Mouse (Mus musculus): ENCODE data around the gene Spryd3.

Gene Spryd3

DNA sequence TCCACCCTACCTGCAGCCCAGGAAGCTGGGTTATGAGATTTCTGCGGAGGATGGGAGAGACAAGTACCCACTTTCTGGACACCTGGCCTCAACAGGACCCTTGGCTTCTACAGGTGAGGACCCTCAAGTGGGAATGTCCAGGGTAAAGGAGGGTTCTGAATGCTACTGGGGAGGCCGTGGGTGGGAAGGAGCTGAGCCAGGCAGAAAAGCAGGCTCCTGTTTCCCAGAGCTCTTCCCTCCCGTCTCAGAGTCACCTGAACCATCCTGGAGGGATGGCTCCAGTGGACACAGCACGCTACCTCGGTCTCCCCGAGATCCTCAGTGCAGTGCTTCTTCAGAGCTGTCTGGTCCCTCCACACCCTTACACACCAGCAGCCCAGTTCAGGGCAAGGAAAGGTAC, 23.9 kb downstream of the Spryd3 start:
- no peak for DNase-seq

DNA sequence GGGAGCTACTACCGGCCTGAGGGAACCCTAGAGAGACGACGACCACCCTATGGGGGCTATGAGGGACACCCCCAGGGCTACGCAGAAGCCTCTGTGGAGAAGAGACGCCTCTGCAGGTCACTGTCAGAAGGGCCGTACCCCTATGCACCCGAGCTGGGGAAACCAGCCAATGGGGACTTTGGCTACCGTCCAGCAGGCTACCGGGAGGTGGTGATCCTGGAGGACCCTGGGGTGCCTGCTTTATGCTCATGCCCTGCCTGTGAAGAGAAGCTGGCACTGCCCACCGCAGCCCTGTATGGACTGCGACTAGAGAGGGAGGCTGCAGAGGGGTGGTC, 24.6 kb downstream of the Spryd3 start:
- peak in 1 of 2 experiments; percentile 62 for DNase-seq

DNA sequence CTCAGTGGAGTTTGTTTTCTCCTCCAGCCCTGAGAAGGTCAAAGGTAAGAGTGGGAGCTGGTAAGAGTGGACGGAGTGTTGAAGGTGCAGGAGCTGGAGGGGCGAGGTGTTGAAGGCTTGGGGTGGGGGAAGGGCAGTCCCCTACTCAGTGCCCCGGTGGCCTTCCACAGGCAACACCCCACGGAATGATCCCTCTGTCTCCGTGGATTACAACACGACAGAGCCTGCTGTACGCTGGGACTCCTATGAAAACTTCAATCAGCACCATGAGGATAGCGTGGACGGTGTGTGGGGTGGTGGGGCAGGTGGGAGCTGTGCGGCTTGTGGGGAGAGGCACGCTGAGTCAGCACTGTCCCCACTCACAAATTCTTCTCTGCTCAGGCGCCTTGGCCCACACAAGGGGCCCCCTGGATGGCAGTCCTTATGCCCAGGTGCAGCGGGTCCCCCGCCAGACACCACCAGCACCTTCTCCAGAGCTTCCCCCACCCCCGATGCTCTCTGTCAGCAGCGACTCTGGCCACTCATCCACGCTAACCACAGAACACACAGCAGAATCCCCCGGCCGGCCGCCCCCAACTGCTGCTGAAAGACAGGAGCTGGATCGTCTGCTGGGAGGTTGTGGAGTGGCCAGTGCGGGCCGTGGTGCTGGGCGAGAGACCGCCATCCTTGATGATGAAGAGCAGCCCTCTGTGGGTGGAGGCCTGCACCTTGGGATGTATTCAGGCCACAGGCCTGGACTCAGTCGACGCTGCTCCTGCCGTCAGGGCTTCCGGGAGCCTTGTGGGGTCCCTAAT, 25.1 kb downstream of the Spryd3 start:
- DNase-seq: peak in 1 of 2 experiments; percentile 49

DNA sequence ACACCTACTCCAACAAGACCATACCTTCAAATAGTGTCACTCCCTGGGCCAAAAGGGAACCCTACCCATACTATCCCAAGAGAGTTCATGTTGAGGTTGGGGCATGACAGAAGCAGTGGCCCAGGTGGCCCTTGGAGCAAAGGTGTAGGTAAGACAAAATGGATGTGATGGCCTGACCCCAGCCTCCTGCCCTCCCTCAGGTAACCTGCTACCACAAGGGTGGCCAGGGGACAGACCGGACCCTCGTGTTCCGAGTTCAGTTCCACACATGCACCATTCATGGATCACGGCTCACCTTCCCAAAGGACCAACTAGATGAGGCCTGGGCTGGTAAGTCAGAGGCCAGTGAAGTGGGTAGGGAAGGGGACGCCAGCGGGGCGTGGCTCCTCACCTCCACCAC, 25.8 kb downstream of the Spryd3 start:
- peak in 1 of 2 experiments; percentile 37 for DNase-seq

DNA sequence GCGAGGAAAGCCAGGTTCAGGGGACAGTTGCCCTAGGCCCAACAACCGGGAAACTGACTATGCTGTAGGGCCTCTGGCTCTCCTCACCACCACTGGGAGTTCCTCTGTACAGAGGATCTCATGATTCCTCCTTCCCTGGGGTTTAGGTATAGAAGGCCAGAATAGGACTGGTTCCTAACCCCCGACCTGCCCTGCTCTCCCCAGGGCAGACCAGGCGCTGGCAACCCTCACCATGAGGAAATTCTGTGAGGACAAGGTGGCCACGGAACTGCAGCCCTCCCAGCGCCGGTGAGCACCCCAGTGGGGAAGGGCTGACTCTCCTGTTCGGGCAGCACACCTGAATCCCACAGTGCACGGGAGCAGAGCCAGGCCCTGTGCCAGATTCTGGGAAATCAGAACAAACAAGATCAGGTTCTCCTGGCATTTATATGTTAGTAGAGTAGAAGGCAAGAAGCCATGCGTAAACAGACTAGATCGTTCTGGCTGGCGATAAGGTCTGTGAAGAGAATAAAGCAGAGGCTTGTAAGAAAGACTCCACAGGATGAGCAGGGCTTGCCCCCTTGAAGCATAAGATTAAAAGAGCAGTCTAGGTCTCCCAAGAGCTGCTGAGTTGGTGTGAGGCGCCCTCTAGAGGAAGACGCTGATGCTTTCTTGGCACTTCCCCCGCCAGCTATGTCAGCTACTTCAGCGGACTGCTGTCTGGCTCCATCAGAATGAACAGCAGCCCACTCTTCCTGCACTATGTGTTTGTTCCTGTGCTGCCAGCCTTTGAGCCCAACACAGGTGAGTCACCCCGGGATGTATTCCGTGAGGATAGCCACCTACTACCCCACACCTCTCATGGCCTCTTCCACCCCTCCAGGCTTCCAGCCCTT, 27.1 kb downstream of the Spryd3 start:
- DNase-seq: peak; percentile 83 to 87

DNA sequence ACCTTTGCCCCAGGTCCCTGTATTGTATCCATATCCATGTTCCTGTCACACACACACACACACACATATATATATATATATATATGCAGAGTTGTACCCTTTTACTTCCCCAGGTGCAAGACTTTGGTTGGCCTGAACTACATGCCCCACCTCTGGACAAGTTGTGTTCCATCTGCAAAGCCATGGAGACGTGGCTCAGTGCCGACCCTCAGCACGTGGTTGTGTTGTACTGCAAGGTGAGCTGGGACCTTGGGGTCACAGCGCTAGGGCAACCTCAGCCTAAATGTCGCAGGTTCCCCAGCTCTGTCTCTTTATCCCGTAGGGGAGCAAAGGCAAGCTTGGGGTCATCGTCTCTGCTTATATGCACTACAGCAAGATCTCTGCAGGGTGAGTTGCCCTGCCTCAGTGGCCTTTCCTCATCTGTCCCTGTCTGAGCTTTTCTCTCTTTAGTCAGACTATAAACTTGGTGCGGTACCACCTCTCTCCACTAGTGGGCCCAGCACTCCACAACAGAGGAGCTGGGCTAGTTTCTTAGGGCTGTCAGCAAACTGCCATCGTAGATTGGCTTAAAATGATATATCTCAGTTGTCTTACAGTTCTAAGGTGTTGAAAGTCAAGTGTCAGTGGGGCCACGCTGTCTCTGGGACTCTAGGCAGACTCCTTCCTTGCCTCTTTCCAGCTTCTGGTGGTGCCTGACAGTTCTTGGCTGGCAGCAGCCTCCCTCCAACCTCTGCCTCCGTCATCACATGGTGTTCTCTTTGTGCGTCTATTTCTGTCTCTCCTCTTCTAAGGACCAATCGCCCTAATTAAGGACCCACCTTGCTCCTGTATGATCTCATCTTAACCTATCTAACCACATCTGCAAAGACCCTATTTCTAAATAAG, 28.1 kb downstream of the Spryd3 start:
- DNase-seq: peak; percentile 72 to 82

DNA sequence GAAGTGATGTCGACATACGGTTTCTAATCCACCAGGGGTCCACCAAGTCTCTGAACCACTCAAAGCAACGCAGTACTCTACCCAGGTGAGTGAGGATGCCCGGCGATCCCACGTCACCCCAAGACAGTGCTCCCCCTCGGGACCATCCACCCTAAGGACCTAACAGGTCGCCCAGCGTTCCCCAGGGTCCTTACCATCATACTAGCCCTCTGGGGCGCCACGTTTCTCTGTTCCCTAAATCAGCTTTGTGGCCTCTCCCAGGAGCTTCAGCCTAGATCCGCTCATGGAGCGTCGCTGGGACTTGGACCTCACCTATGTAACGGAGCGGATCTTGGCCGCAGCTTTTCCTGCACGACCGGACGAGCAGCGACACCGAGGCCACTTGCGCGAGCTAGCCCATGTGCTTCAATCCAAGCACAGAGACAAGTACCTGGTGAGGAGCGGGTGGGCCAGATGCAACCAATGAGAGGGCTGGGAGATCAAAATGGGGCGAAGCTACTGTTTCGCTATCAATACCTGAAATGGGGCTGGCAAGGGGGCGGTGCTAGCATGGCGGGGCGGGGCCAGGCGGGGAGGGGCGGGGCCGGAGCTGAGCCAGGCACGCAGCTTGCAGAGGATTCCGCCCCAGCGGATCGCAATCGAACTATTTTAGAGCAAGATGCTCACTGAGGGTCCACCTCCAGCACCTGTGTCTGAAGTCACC, 29.1 kb downstream of the Spryd3 start:
- peak in 1 of 2 experiments; percentile 55 for DNase-seq

DNA sequence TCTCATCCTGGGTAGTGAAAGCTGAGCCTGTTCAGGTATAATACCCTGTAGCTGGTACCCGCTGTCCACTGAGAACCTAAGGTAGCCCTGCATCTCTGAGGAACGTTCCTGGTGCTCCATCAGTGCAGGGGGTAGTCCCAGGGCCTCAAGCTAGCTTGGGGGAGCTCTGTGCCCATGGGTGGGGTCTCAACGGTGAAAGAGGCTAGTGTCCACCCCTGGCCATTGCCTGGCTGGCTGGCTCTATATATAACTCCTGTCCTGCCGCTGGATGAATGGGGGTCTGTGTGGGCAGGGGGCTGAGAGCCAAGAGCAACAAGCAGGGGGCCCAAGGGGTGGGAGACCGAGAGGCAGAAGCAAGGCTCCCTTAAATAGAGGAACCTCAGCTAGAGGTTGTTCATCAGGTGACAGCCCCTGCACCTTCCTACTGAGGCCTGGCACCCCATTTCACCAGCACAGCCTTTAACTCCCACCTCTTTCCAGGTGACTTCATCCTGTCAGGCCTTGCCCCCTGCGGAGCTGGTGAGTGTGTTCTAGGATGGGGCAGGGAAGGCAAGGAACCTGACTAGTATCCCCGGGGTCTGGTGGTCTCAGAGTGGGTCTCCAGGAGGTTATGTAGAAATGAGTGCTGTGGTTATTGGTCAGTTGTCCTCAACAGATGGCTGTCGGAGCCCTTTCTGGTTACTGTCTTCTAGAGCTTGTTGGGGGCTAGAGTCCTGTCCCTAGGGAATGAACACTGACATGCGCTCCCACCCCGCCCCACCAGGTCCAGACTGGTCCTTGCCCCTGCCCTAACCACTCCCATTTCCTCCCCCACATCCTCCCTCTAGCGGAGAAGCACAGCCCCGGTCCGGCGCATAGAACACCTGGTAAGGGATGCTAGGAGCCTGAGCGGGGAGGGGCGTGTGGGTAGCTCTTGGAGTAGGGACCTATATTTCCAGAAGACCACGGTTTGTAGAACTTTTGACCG, 30.0 kb downstream of the Spryd3 start:
- DNase-seq: peak; percentile 60 to 85

DNA sequence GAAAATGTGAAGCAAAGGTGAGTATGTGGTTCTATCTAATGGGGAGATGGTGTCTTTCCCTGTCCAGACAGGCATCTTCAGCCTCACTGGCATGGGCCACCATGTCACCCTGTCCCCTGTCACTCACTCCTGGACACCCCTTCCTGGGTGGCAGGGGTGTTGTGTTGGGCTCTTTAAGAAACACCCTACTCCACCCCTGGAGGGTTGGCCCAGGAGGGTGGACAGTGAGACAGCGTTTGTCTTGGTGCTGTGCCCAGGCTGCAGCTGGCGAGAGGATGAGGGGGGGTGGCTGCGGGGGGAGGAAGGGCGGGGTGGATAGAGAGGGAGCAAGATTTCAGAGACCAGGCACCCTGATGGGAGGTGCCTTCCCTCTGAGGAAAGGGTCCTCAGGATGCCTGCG, 30.7 kb downstream of the Spryd3 start:
- peak; percentile 85 to 93 for DNase-seq

DNA sequence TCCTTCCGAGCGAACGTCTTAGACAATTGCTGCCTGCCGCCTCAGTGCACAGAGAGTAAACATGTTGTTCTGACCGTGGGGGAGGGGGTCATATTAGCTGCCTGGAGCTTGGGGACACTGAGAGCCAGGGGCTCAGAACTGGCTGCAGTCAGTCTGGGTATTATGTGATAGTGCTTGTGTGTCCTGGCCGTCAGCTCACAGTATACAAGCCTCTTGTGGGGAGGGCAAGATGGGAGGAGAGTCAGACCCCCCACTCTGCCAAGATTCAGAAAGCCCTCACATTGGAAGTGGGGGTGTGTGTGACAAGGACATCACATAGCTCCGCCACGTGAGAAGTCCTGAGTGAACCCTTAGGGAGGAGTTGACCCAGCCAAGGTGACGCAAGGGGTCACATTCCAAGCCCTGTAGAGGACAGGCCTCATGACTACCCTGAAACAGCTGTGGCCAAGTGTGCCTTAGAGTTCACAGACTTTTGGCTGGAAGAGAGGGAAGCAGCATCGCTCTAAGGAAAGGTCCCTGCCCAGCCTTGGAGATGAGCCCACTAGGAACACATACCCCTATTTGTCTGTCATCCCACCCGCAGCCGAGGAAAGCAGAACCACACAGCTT, 32.0 kb downstream of the Spryd3 start:
- DNase-seq: peak; percentile 94 to 97

DNA sequence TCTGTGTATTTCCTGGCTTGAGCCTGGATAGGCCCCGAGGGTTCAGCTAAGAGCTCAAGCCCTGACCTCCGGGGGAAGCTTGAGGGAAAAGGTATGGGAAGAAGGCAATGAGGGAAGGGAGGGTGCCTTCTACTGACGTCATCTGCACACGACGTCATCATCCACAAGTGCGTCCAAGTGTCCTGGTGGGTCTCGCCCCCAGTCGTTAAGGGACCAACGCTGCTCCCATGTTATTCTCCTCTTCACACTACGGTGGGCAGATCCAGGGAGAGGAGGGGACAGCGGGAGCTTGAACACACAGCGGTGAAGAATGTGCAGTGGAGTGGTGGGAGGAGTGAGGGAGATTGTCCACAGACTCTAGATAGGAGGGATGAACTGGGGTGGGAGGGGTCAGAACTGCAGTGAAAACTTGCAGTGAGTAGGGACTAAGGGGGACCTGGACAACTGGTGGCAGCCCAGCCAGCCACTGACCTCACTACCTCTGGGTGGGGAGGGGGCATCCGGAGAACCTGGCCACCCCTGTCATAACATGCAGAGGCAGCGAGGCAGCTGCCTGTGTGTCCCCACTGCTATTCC, 32.6 kb downstream of the Spryd3 start:
- DNase-seq: peak; percentile 48 to 84

DNA sequence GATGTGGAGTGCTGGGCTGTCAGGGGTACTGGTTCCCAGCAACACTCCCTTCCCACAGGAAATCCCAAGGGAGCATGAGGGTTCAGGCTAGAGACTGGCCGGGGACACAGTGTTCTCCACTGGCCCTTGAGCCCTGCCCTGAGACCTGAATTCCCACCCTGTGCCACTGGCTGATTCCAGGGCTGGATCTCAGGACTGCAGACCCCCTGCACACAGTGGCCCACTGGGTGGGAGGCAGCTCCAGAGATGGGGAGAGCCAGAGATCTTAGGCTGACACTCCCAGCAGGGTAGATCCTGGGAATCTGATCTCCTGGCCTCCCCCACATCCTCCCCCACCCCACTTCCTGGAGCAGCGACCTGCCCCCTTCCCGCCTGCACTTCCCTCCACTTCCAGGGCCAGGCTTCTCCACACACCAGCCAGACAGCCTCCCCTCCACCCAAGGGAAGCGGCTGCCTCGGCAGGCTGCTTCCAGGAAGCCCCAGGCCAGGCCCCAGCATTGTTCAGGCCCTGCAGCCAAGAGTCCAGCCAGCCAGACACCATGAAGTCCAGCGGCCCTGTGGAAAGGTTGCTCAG, 33.4 kb downstream of the Spryd3 start:
- DNase-seq: peak; percentile 81 to 92

DNA sequence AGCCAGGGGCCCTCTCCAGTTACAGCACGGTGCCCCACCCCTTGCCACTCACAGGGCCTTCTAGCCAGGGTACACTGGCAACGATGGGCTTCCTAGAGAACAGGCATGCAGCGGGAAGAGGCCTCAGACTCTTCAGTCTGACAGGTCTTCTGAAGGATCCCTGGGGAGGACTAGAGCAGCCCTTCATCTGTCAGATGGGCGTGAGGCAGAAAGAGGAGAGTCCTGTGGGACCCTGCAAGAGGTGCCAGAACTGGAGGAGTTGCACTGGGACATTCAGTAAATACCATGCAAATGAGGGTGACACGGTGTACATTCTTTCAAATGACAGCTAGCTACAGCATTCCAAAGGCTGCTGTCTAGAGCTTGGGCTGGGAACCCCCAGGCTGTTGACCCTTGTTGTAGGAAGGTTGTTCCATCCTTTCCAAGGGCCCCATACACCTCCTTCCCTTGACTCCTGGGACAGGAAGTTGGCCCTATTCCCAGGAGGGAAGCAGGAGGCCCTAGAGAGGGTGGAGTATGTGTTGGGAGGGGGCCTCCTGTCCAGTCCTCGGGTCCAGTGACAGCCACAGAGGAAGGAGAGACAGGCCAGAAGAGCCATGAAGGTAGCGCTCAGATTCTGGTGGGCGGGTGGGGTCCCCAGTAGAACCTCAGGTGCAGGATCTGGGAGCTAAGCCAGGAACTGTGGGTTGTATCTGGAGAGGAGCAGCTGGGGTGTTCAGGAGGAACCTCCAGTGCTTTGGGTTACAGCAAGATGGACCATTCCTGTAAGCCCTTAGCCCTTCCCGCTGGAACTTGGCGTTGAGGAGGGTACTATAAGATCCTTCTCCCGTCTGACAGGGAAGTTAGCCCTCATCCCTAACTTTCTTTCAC, 34.1 kb downstream of the Spryd3 start:
- peak; percentile 78 to 93 for DNase-seq

DNA sequence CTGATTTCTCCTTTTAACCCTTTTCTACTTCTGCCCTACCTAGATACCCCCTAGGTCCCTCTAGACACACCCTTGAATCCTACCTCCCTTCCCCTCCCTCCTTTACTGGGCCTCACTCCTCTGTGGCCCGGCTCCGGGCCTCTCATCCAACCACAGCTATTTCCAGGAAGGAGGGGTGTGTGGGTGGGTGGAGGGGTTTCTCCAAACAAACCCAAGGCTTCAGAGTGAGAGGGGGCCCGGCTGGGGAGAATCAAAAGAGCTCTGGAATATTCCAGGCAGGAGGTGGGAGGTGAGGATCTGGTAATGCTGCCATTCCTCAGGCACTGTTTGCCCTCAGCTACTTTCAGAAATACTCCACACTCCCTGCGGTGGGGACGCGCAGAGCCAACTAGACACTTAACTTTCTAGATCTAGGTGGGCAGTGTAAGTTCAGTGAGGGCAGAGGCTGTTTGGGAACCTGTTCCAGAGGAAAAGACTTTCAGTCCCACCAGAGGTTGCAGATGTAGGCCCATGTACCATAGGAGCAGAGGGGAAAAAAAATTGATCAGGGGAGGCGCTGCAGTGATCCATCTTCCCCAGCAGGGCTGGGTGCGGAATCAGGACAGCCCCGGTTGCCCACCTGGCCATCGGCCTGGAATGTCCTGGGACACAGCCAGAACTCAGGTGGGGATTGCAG, 34.9 kb downstream of the Spryd3 start:
- DNase-seq: peak; percentile 19 to 62

DNA sequence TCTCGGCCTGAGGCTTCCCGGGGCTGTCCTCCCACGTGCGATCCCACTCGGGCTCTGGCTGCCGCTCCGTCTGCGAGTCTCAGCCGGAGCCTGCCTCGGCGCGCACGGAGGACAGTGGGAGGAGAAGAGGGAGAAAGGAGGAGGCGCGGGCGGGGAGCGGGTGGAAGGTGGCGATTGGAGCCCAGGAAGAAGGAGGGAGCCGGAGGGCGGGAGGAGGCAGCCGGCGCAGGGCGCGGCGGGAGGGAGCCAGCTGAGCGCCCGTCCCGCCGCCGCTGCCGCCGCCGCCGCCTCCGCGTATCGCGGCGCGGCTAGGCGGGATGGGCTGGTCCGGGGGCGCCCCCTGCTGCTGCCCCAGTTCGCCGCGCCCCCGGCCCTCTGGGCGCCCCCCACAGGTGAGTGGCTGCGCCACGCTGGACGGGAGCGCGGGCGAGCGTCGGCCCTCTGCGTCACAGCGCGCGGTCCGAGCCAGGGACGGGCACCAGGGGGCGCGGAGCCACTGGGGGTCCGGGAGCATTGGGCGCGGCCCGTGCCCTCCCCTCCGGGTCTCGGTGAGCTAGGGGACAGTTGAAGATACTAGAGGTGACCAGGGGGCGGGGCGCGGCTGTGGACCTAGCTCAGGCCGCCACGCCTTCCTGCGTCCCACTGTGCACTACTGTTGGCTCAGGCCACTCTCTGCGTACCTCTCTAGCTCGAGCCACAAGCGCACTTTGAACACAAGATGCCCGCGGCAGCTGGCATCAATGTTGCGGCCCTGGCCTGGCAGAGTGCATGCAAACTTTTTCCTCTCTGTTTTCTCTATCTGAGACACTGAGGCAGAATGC, 35.7 kb downstream of the Spryd3 start, which contains the start of gene Tns2:
Gene Tns2, plus strand, starts transcription at position 253 of the 821 bp plus-strand sequence.
- peak; percentile 93 to 97 for DNase-seq

DNA sequence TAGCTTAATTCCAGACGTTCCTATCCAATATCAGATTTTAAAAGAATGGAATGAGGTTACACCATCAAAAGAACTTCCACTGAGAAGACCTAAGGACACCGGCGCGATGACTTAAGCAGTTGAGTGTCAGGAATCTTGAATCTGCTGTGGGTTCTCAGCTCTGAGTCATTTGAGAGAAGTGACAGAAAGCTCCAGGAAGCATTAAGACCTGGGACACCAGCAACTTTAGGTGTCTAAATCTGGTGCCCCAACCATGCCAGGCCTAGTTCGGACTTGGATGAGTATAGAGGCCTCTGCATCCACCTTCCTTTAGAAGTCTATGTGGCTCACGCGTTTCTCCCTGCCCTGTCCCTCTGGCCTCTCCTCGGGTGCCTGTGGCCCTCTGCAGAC, 36.3 kb downstream of the Spryd3 start:
- DNase-seq: no peak

DNA sequence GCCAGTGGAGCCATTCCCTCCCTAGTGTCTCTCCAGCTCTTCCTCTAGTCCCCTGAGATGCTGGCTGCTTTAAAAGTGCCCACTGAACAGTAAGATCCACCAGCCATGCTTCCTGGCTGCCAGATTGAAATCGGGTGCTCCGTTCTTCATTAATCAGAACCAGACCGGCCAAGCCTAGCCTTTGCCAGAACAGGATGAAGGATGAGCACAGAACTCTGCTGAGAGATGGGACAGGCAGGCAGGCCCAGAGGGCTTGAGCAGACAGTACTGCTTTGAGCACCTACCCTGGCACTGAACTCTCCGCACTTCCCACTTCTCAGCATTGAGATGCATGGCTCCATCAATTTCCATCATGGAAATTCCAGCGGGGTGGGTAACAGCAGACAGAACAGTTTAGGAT, 36.8 kb downstream of the Spryd3 start:
- peak in 1 of 2 experiments; percentile 50 for DNase-seq

Data from kidney, postnatal 25 days (tissue).